Mouse (Mus musculus): ENCODE measurements around the gene Cnr2. TPM values are rescaled to one million over a fixed set of nuclear protein-coding genes. Genes with fewer than 3 reads are reported as not detected.

The Cnr2 gene
- total RNA-seq, 1 experiment from 2014 or later: 10.9 TPM

GRCm38 (mm10) chr4:135960717-135961116, 65.5 kb downstream of the Cnr2 start:
- ATAC-seq (replicated peaks; ENCODE audit: low read depth, poor library complexity, severe bottlenecking): peak; percentile 55

GRCm38 (mm10) chr4:135961709-135962108, 66.5 kb downstream of the Cnr2 start:
- ATAC-seq (replicated peaks; ENCODE audit: low read depth, poor library complexity, severe bottlenecking): no peak

DNA sequence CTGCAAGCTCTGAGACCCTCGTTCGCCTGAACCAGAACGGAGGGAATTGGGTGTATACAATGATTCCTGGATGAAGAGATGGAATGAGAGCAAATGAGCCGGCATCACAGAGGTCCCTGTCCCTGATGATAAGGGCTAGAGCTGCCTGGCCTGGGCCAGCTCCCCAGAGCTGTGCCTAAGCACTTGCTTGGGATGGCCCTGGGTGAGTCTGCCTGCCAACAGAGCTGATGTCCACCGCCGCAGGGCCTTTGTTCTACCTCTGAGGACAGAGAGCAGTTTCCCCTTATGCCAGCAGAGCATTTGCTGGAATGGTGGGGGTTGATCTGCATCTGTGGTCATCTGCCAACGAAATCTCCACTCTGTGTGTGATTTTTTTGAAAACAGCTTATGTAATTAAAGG, 67.0 kb downstream of the Cnr2 start:
- no peak for ATAC-seq (replicated peaks; ENCODE audit: low read depth, poor library complexity, severe bottlenecking)

GRCm38 (mm10) chr4:135962946-135963345, 67.8 kb downstream of the Cnr2 start:
- ATAC-seq (replicated peaks; ENCODE audit: low read depth, poor library complexity, severe bottlenecking): no peak

DNA sequence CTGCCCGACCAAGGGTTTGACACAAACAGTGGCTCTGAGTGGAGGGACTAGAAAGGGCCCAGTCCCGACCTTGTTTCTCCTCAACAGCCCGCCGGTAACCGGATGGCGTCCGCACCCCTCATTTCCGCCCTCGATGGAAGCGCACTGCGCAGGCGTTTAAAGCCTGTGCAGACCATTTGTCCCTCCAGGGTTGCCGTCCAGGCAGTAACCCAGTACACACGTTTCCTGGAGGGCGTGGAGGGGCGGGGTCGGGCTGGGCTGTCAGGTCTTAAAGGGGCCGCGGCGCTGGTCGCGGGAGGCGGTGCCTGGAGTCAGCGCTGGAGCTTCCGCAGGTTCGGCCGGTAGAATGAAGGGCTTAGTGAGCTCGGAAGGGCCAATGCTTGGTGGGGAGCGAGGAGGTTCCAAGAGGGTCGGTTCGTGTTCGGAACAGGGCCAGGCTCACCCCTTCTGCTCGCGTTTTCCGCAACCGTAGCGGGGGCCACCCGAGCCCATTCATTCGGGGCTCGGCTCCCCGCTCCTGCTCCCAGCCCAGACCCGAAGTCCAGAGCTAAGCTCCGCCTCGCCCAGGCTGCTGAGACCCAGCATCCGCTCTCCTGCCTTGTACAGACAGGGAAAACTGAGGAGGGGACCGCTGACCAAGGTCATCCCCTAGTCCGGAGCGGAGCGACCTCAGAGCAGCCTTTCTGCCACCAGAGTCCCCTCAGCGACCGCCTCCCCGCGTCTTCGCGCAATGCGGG, 68.4 kb downstream of the Cnr2 start, which contains the start of gene Gale:
Gene Gale, plus strand, starts transcription at position 271 of the 737 bp plus-strand sequence.
- peak; percentile 85 for ATAC-seq (replicated peaks; ENCODE audit: low read depth, poor library complexity, severe bottlenecking)

DNA sequence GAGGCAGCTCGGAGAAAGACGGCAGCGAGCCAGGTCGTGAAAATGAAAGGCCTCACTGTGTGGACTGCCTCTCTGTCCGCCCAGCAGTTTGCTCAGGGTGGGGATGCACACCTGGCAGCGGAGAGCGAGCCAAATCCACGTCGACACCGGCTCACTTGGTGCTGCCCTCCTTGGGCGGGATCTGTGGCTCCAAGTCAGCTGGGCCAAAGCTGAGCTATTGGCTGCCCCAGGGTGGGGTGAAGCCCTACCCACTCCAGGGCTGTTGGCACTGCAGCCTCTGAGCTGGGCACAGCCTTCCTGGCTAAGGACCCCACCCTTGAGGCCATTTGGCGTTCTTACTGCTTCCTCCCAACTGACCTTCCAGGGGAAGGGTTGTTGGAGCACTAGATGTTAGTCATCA, 69.2 kb downstream of the Cnr2 start:
- peak; percentile 12; the same call in 1 of the 2 replicates for ATAC-seq (replicated peaks; ENCODE audit: low read depth, poor library complexity, severe bottlenecking)

- ATAC-seq (replicated peaks; ENCODE audit: low read depth, poor library complexity, severe bottlenecking): no peak
These were observed 69.9 kb downstream of the Cnr2 start for GRCm38 (mm10) chr4:135965113-135965512.

DNA sequence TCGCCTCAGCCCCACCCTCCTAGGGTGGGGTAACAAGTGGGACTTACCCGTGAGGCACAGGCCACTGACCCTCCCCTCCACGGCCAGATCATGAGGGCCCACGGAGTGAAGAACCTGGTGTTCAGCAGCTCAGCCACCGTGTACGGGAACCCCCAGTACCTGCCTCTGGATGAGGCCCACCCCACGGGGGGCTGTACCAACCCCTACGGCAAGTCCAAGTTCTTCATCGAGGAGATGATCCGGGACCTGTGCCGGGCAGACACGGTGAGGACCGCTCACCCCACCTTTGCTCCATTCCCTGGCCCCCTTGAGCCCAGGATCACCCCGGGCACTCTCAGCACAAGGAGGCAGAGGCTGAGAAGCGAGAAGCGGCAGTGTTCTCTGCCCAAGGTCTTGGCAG, 71.1 kb downstream of the Cnr2 start:
- ATAC-seq (replicated peaks; ENCODE audit: low read depth, poor library complexity, severe bottlenecking): no peak

DNA sequence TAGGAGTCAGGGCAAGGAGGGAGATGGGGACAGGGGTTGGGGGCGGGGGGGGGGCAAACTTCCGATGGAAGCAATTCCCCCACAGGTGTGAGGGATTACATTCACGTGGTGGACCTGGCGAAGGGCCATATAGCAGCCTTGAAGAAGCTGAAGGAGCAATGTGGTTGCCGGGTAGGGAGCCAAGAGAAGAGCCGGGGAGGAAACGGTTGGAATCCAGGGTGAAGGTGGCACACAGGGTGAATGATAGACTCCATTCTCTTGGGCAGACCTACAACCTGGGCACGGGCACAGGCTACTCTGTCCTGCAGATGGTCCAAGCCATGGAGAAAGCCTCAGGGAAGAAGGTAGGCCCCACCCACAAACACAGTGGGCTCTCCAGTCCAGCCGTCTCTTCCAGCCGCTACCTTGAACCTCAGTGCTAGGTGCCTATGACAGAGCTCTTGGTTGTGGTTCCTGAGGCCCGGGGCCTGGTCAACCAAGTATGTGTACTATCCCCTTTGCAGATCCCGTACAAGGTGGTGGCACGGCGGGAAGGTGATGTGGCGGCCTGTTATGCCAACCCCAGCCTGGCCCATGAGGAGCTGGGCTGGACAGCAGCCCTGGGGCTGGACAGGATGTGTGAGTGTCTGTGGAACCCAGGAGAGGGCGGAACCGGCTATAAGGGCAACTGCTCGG, 72.0 kb downstream of the Cnr2 start:
- ATAC-seq (replicated peaks; ENCODE audit: low read depth, poor library complexity, severe bottlenecking): no peak

GRCm38 (mm10) chr4:135968271-135968869, 73.2 kb downstream of the Cnr2 start:
- no peak for ATAC-seq (replicated peaks; ENCODE audit: low read depth, poor library complexity, severe bottlenecking)

- ATAC-seq (replicated peaks; ENCODE audit: low read depth, poor library complexity, severe bottlenecking): no peak
These were observed 74.0 kb downstream of the Cnr2 start for GRCm38 (mm10) chr4:135969070-135969750.

Other genes with a start within 250 kb of the Cnr2 start
- 0.29 TPM in 1 of 2 replicates, not detected in the other for gene Ifnlr1, start 209.1 kb upstream of the Cnr2 start, total RNA-seq (2017)
- not detected in 2 replicates for gene Il22ra1, start 167.2 kb upstream of the Cnr2 start, total RNA-seq (2017)
- gene Myom3, start 135.7 kb upstream of the Cnr2 start, total RNA-seq (2017): not detected in 2 replicates
- 292 and 303 TPM in 2 replicates for gene Srsf10, start 39.6 kb upstream of the Cnr2 start, total RNA-seq (2017)
- gene Pnrc2, start 21.5 kb upstream of the Cnr2 start, total RNA-seq (2017): 146 and 189 TPM in 2 replicates
- 70.8 and 71.5 TPM in 2 replicates for gene Fuca1, start 25.3 kb downstream of the Cnr2 start, total RNA-seq (2017)
- gene Hmgcl, start 51.1 kb downstream of the Cnr2 start, total RNA-seq (2017): 23.8 and 48.2 TPM in 2 replicates
- 4.1 and 4.2 TPM in 2 replicates for gene Gale, start 68.3 kb downstream of the Cnr2 start, total RNA-seq (2017)
- 11.0 and 16.1 TPM in 2 replicates for gene Lypla2, start 77.2 kb downstream of the Cnr2 start, total RNA-seq (2017)
- 21.1 and 30.6 TPM in 2 replicates for gene Pithd1, start 91.9 kb downstream of the Cnr2 start, total RNA-seq (2017)
- 48.3 and 52.5 TPM in 2 replicates for gene Eloa, start 126.4 kb downstream of the Cnr2 start, total RNA-seq (2017)
- gene Rpl11, start 158.0 kb downstream of the Cnr2 start, total RNA-seq (2017): 1,101 and 1,166 TPM in 2 replicates
- 2.2 TPM in 1 of 2 replicates, not detected in the other for gene Id3, start 248.1 kb downstream of the Cnr2 start, total RNA-seq (2017)

Measured in common myeloid progenitor, adult 5-6 weeks (primary cell).